16 mouse cellular contexts compared by ENCODE assay signal in the genomic region with DNA sequence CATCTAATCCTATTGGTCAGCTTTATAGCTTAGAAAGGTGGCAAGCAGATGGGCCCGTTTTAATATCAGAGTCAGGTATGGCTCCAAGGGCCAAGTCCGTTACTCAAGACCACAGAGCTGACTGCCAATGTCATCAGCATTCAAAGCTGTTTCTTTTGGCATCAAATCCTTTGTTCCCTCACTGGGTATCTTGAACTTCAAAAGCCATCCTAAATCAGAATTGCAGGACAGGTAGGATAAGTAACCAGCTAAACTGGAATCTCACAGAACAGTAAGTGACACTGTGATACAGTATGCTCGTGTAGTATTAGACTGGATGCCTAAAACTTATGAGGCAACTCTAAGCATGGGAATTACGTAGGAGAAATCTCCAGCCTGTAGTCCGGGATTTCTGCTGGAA.
"Had no signal": no experiment of that assay in that cellular context is flagged by ENCODE, and none has a peak within 500 bp of the region (broad histone marks: within the 10 kb centered on the region; RNA-seq: fewer than 3 reads in every experiment).

No protein-coding gene starts in this region.

- H3K27me3 ChIP-seq: neural tube, embryonic 13.5 days; neural tube, embryonic 15.5 days; stomach, embryonic 15.5 days had no signal

- H3K4me2 ChIP-seq: neural tube, embryonic 13.5 days; neural tube, embryonic 15.5 days; stomach, embryonic 15.5 days had no signal

- H3K4me3 ChIP-seq: neural tube, embryonic 13.5 days; neural tube, embryonic 15.5 days; stomach, embryonic 15.5 days had no signal

- H3K9ac ChIP-seq: neural tube, embryonic 13.5 days; neural tube, embryonic 15.5 days; stomach, embryonic 15.5 days had no signal

- H3K4me1 ChIP-seq: neural tube, embryonic 13.5 days; neural tube, embryonic 15.5 days; stomach, embryonic 15.5 days had no signal

- H3K36me3 ChIP-seq: neural tube, embryonic 13.5 days; neural tube, embryonic 15.5 days had no signal

- DNase-seq: retina, postnatal 1 day; right cerebral cortex, adult 18-20 months; right cerebral cortex, postnatal 14 days; right cerebral cortex, postnatal 25 days; right cerebral cortex, postnatal 4 days; spleen, adult 18-20 months; thymus, adult 18-20 months; thymus, adult 2 months; thymus, postnatal 14 days; thymus, postnatal 25 days; thymus, postnatal 36 days; thymus, postnatal 4 days had no signal

- H3K27ac ChIP-seq: neural tube, embryonic 13.5 days; neural tube, embryonic 15.5 days; stomach, embryonic 15.5 days; stomach, postnatal 0 days had no signal

- H3K9me3 ChIP-seq: neural tube, embryonic 13.5 days; neural tube, embryonic 15.5 days; stomach, embryonic 15.5 days had no signal
